Mouse (Mus musculus) ES-Bruce4 (cell line): ENCODE measurements at regions not wholly inside any gene's neighbourhood (a gene's known extent, or its start where the extent isn't known, plus 50 kb on each side); places are given as distances from the start of the nearest gene placed in this dataset.

ENCODE experiments used
- H3K27ac ChIP-seq: 2 replicates; pipeline ENCODE4 v1.5.1; 2012; ENCODE audit warnings: low read length, inconsistent platforms; ENCODE audit not compliant: insufficient read depth
- H3K27me3 ChIP-seq: 2 replicates; pipeline ENCODE4 v1.6.1; 2012; ENCODE audit warnings: mild to moderate bottlenecking, low read length, inconsistent platforms; ENCODE audit not compliant: control insufficient read depth, poor library complexity, insufficient read depth, severe bottlenecking
- H3K36me3 ChIP-seq: 2 replicates; pipeline ENCODE4 v1.6.1; 2012; ENCODE audit warnings: inconsistent platforms, mild to moderate bottlenecking, low read length, moderate library complexity; ENCODE audit not compliant: control insufficient read depth, poor library complexity, insufficient read depth, severe bottlenecking
- H3K4me1 ChIP-seq: one replicate; pipeline ENCODE4 v1.8.1; 2011; ENCODE audit warnings: low read length; ENCODE audit not compliant: control insufficient read depth, insufficient read depth
- H3K4me3 ChIP-seq: 2 replicates; pipeline ENCODE4 v1.5.1; 2011; ENCODE audit warnings: low read depth, mild to moderate bottlenecking, low read length
- H3K9ac ChIP-seq: 2 replicates; pipeline ENCODE4 v1.6.1; 2012; ENCODE audit warnings: low read depth, mild to moderate bottlenecking, inconsistent platforms; ENCODE audit not compliant: poor library complexity, severe bottlenecking
- H3K9me3 ChIP-seq: replicated peaks from 2 replicates; pipeline ENCODE4 v1.6.1; 2012; ENCODE audit warnings: mild to moderate bottlenecking, low read length, inconsistent platforms; ENCODE audit not compliant: control insufficient read depth, poor library complexity, insufficient read depth, severe bottlenecking
- CTCF ChIP-seq: IDR thresholded peaks from one replicate; pipeline ENCODE4 v1.8.1; 2011; ENCODE audit warnings: low read depth, low read length
- EP300 ChIP-seq: IDR thresholded peaks from 2 replicates; pipeline ENCODE4 v1.6.1; 2011; ENCODE audit warnings: low read depth, low read length; ENCODE audit not compliant: insufficient read depth
- POLR2A ChIP-seq: IDR thresholded peaks from one replicate; pipeline ENCODE4 v1.8.1; 2011; ENCODE audit warnings: low read length; ENCODE audit not compliant: insufficient read depth

DNA sequence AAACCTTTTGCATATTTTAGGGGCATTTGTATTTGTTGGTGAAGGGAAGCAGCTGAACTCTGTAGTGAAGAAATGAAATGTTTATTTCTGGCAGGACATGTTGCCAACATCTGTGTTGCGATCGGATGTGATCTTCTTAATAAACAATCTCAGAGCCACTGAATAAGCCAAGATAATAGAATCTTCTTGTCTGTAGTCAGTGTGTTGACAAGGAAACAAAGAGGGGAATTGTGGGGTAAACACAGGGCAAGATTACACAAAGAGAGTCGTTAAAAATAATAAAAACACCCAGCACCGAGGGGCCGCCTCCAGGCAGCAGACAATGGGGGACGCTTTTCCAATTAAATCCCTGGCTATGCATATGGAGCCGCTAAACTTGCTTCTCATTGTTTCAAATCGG is 234.4 kb downstream of the Etnk1 start:
- Histone ChIP-seq H3K27ac (no peak overlapping the region), H3K36me3 (no peaks in the 10 kb centered on the region), H3K4me3 (no peak overlapping the region), H3K27me3 (no peaks in the 10 kb centered on the region), H3K9me3 (no peaks in the 10 kb centered on the region), H3K4me1 (no peaks in the 10 kb centered on the region), H3K9ac (no peak overlapping the region)
- TF ChIP-seq POLR2A (no peak), EP300 (no peak), CTCF (no peak)

DNA sequence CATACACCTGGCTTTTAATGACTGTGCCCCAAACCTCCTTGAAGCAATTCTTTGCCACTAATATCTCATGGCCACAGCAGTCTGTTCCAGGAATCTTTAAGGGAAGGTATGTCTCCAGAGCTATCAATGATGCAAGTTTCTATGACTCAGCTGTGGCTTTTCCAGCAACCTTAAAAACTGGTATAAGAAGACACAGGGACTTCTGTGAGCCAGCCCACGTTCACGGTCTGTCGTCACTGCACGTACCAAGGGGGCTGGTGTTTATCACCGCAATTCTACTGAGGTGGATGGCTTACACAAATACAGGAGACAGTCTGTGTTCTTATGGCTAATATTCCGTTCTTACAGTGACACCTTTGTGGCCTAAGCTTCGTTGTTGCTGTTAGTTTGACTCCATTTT is 234.9 kb downstream of the Etnk1 start:
- H3K4me1 ChIP-seq, result no peaks in the 10 kb centered on the region
- no peaks in the 10 kb centered on the region for H3K27me3 ChIP-seq
- no peaks in the 10 kb centered on the region for H3K36me3 ChIP-seq
- TF ChIP-seq EP300, result no peak
- TF ChIP-seq POLR2A, result no peak
- TF ChIP-seq CTCF, result no peak
- H3K4me3 ChIP-seq, result no peak overlapping the region
- no peak overlapping the region for H3K9ac ChIP-seq
- no peaks in the 10 kb centered on the region for H3K9me3 ChIP-seq
- no peak overlapping the region for H3K27ac ChIP-seq

DNA sequence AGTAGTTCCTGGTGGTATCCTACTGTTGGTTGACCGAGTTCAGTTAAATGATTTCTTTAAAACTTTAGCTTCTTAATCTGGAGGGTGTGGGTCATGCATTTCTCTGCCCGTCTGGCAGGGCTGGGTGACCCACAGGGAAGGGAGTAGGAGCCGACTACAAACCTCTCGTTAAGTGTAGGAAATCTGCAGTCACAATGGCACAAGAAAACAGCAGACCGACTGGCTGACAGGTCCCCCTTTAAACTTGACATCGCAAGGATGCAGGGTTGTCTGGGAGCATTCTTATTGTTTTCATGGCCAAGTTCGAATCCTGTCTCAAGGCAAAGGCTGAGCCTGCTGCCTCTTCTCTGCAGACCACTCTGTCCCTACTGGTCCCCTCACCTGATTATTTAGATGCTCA is 235.7 kb downstream of the Etnk1 start:
- no peak overlapping the region for H3K27ac ChIP-seq
- no peak overlapping the region for H3K9ac ChIP-seq
- no peaks in the 10 kb centered on the region for H3K36me3 ChIP-seq
- TF ChIP-seq CTCF (no peak), EP300 (no peak), POLR2A (no peak)
- no peaks in the 10 kb centered on the region for H3K27me3 ChIP-seq
- no peak overlapping the region for H3K4me3 ChIP-seq
- no peaks in the 10 kb centered on the region for H3K9me3 ChIP-seq
- no peaks in the 10 kb centered on the region for H3K4me1 ChIP-seq

DNA sequence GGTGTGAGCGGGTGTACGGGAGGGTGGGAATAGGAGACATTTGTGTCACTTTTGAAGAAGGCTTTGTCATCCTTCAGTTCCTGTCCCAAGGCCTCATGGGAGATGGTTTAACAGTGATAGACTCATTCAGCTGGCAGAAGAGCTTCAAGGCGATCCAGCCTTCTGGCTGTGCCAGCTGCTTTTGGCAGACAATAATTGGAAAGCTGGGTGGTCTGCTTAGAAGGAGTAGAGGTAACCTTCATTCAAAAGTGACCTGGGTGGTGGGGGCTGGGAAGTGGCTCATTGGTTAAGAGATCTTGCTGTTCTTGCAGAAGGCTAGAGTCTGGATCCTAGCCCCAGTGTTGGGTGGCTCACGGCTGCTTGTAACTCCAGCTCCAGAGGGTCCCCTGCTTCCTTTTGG is 237.5 kb downstream of the Etnk1 start:
- no peak overlapping the region for H3K27ac ChIP-seq
- TF ChIP-seq POLR2A, result no peak
- no peak for TF ChIP-seq EP300
- TF ChIP-seq CTCF, result no peak
- no peak overlapping the region for H3K4me3 ChIP-seq
- no peaks in the 10 kb centered on the region for H3K4me1 ChIP-seq
- no peak overlapping the region for H3K9ac ChIP-seq
- H3K27me3 ChIP-seq, result no peaks in the 10 kb centered on the region
- H3K9me3 ChIP-seq, result no peaks in the 10 kb centered on the region
- no peaks in the 10 kb centered on the region for H3K36me3 ChIP-seq

GRCm38 (mm10) chr6:143412056-143412455 is 245.0 kb downstream of the Etnk1 start:
- H3K4me1 ChIP-seq, result no peaks in the 10 kb centered on the region
- H3K27ac ChIP-seq, result no peak overlapping the region
- TF ChIP-seq POLR2A, result no peak
- TF ChIP-seq CTCF, result no peak
- no peak for TF ChIP-seq EP300

DNA sequence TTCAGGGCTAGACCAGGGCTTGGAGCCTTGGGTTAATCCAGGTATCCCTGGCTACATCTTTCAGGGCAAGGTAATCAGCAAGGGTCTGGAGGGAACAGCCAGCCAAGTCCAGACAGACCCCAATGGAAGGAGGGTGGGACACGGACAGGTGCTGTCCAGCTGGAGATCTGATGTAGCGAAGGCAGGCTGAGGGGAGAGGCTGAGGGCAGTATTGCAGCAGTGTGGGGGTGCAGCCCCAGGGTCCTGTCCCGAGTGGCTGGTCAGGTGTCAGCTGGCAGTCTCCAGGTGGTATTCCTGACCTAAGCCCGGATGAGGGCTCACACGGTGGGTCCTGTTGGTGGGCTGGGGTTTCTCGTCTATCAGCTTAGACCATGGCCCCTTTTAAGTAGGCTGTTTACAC is 245.7 kb downstream of the Etnk1 start:
- H3K27ac ChIP-seq, result no peak overlapping the region
- TF ChIP-seq POLR2A (no peak), CTCF (no peak), EP300 (no peak)
- H3K4me1 ChIP-seq, result no peaks in the 10 kb centered on the region
- H3K9ac ChIP-seq, result no peak overlapping the region
- H3K36me3 ChIP-seq, result no peaks in the 10 kb centered on the region
- H3K4me3 ChIP-seq, result no peak overlapping the region
- no peaks in the 10 kb centered on the region for H3K27me3 ChIP-seq
- H3K9me3 ChIP-seq, result no peaks in the 10 kb centered on the region

More at GRCm38 (mm10) chr6:143412056-143412455, 245.0 kb downstream of the Etnk1 start:
- no peak overlapping the region for H3K4me3 ChIP-seq
- H3K9ac ChIP-seq, result no peak overlapping the region
- H3K9me3 ChIP-seq, result no peaks in the 10 kb centered on the region
- H3K36me3 ChIP-seq, result no peaks in the 10 kb centered on the region
- H3K27me3 ChIP-seq, result no peaks in the 10 kb centered on the region
